14 mouse cellular contexts compared by ENCODE assay signal in the genomic region with DNA sequence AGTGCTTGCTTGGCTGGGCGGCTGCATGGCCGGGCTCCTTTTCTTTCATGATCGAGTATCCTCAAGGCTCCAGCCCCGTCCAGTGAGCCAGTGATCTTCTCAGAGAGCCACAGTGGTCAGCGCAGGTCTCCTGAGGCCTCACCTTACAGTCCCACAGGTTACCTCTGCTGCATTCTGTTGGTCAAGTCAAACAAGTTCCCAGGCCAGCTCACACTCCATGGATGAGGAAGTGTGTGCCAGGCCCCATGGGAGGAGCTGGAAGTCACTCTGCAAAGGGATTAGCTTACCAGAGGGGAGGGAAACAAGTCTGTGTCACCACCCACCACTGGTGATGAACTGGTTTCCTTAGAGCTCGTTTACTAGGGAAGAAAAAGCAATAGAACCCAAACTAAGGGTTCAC.
"Had no signal": no experiment of that assay in that cellular context is flagged by ENCODE, and none has a peak within 500 bp of the region (broad histone marks: within the 10 kb centered on the region; RNA-seq: fewer than 3 reads in every experiment).

No protein-coding gene starts in this region.

- H3K27me3 ChIP-seq: kidney, embryonic 15.5 days; liver, embryonic 13.5 days had no signal

- H3K9ac ChIP-seq: kidney, embryonic 15.5 days; liver, embryonic 13.5 days had no signal

- DNase-seq: kidney, adult 8-10 months; kidney, postnatal 14 days; layer of hippocampus, adult 9-11 months; layer of hippocampus, postnatal 36 days; liver, embryonic 13.5 days; lung, adult 2 months; lung, postnatal 14 days; lung, postnatal 4 days; midbrain, embryonic 14.5 days; thymus, postnatal 25 days had no signal

- H3K9me3 ChIP-seq: kidney, embryonic 15.5 days; liver, embryonic 13.5 days had no signal

- H3K36me3 ChIP-seq: liver, embryonic 13.5 days had no signal

- H3K4me3 ChIP-seq: kidney, embryonic 15.5 days; layer of hippocampus, adult 2 months; left cerebral cortex, adult 2 months; liver, embryonic 13.5 days had no signal

- H3K4me2 ChIP-seq: kidney, embryonic 15.5 days; liver, embryonic 13.5 days; midbrain, embryonic 11.5 days had no signal

- H3K27ac ChIP-seq: kidney, embryonic 15.5 days; layer of hippocampus, adult 2 months; left cerebral cortex, adult 2 months; liver, embryonic 13.5 days had no signal
